Mouse (Mus musculus): ENCODE results near the gene Tmem59l. TPM values are rescaled to one million over a fixed set of nuclear protein-coding genes. Genes with fewer than 3 reads are reported as not detected.

Tmem59l gene
- total and polyA plus RNA-seq, 2 experiments from 2014 or later: not detected

DNA sequence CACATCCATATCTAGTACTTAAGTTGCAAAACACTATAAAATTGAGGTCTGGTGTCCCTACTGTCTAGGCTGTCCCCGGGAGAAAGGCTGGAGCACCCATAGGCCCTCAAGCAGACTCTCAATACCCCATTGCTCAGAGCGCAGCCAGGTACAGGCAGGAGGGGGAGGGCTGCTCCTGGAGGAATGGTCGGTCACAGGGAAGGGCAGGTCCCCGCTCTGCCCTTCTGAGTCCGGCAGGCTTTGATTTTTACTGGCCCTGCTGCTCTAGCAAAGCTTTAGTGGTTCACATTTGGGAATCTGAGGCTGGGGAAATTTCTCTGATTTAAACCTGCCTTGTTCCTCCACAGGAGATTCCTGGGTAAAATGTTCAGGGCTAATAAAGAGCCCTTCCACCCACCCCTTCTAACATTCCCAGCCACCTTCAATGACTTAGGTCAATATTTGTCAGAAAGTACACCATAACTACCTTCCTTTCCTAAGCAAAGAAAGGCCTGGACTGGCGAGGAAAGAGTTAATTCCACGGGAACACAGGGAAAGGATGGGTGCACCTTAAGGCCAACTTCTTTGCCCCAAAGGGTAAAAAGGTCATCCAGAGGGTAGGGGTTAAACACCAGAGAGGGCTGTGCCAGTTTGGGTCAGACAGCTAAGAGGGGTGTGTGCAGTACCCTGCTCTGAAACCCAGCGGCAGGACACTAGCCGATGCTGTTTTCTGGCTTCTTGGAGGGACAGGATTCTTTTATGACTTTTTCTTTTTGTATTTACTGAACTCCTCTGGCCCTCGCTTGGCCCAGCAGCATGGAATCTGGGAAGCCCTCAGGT, 3.1 kb upstream of the Tmem59l start:
- Histone ChIP-seq H3K4me1 (ENCODE audit: control insufficient read depth, insufficient read depth) (peaks cover 27% of the 10 kb centered on the region), H3K27ac (ENCODE audit: low read depth) (no peak overlapping the region), H3K4me2 (ENCODE audit: low read depth, low read length) (no peak overlapping the region), H3K27me3 (ENCODE audit: control insufficient read depth, insufficient read depth, low read length) (peaks cover 99% of the 10 kb centered on the region), H3K9ac (replicated peaks; ENCODE audit: low read depth, low read length) (no peak overlapping the region), H3K4me3 (ENCODE audit: low read depth, low read length) (no peak overlapping the region), H3K36me3 (replicated peaks; ENCODE audit: control insufficient read depth, insufficient read depth, low read length) (no peaks in the 10 kb centered on the region), H3K9me3 (replicated peaks; ENCODE audit: control insufficient read depth, low read length) (no peaks in the 10 kb centered on the region)
- 24% methylated on average over 10 of the region's 10 CpGs for WGBS
- TF ChIP-seq CTCF (IDR thresholded peaks at IDR 0.05; ENCODE audit: low read depth) (no peak), EP300 (IDR thresholded peaks at IDR 0.05; ENCODE audit: low read depth) (no peak)
- no peak for ATAC-seq (ENCODE audit: insufficient read depth, low read depth)
- DNase-seq (ENCODE audit: low spot score): no peak

DNA sequence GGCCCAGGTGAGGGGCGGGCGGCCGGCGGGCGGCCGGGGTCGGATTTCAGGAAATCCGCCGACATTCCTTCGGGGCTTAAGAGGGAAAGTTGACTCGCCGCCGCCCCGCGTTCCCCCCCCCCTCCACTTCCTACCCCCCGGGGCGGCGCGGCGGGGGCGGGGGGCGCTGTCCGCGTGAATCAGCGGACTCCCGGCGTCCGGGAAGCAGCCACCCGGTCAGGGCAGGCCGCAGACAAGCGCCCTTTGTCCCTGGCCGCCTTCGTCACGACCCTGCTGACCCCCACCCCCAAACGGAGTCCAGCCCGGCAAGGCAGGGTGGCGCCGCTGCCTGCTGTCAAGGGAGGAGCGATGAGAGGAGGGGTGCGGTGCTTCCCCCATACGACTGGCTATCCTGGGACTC, 2.4 kb upstream of the Tmem59l start:
- WGBS: 1% methylated on average over 30 of the region's 41 CpGs
- H3K27ac ChIP-seq (ENCODE audit: low read depth): no peak overlapping the region
- no peak overlapping the region; the same call in 1 of the 2 replicates for H3K9ac ChIP-seq (replicated peaks; ENCODE audit: low read depth, low read length)
- peaks cover 27% of the 10 kb centered on the region for H3K4me1 ChIP-seq (ENCODE audit: control insufficient read depth, insufficient read depth)
- peak overlapping the region; percentile 59 for H3K4me2 ChIP-seq (ENCODE audit: low read depth, low read length)
- H3K9me3 ChIP-seq (replicated peaks; ENCODE audit: control insufficient read depth, low read length): no peaks in the 10 kb centered on the region
- TF ChIP-seq CTCF (IDR thresholded peaks at IDR 0.05; ENCODE audit: low read depth): no peak
- TF ChIP-seq EP300 (IDR thresholded peaks at IDR 0.05; ENCODE audit: low read depth): no peak
- peak overlapping the region; percentile 38 for H3K4me3 ChIP-seq (ENCODE audit: low read depth, low read length)
- DNase-seq (ENCODE audit: low spot score) (no peak), ATAC-seq (ENCODE audit: insufficient read depth, low read depth) (no peak)
- no peaks in the 10 kb centered on the region for H3K36me3 ChIP-seq (replicated peaks; ENCODE audit: control insufficient read depth, insufficient read depth, low read length)
- H3K27me3 ChIP-seq (ENCODE audit: control insufficient read depth, insufficient read depth, low read length): peaks cover 99% of the 10 kb centered on the region

DNA sequence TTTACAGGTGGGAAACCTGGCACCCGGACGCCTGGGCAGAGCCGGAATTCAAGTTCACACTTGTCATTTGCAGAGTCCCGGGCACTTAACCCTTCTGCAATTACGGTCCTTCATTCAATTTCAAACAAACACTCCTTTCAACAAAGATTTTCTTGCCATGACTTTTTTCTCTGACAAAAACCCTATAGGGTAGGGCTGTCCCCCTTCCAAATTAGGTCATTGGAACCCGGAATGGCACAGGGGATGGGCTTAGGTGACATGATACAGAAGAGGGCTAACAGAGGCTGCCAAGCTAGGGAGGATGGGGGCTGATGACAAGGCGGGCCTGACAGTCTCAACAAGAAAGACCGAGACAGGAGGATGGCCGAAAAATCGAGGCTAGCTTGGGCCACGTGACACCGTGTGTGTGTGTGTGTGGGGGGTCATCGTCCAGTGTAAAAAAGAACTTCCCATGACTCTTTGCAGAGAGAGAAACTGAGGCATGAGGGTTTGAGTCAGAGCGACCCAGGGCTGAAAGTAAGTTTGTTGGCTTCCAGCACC, 1.8 kb upstream of the Tmem59l start:
- H3K36me3 ChIP-seq (replicated peaks; ENCODE audit: control insufficient read depth, insufficient read depth, low read length): no peaks in the 10 kb centered on the region
- peaks cover 27% of the 10 kb centered on the region for H3K4me1 ChIP-seq (ENCODE audit: control insufficient read depth, insufficient read depth)
- ATAC-seq (ENCODE audit: insufficient read depth, low read depth) (no peak), DNase-seq (ENCODE audit: low spot score) (no peak)
- H3K4me3 ChIP-seq (ENCODE audit: low read depth, low read length): peak overlapping the region; percentile 38
- no peak overlapping the region; the same call in 1 of the 2 replicates for H3K9ac ChIP-seq (replicated peaks; ENCODE audit: low read depth, low read length)
- no peaks in the 10 kb centered on the region for H3K9me3 ChIP-seq (replicated peaks; ENCODE audit: control insufficient read depth, low read length)
- WGBS: 5% methylated on average over 14 of the region's 14 CpGs
- peaks cover 98% of the 10 kb centered on the region for H3K27me3 ChIP-seq (ENCODE audit: control insufficient read depth, insufficient read depth, low read length)
- no peak for TF ChIP-seq EP300 (IDR thresholded peaks at IDR 0.05; ENCODE audit: low read depth)
- no peak for TF ChIP-seq CTCF (IDR thresholded peaks at IDR 0.05; ENCODE audit: low read depth)
- H3K4me2 ChIP-seq (ENCODE audit: low read depth, low read length): peak overlapping the region; percentile 59
- no peak overlapping the region for H3K27ac ChIP-seq (ENCODE audit: low read depth)

DNA sequence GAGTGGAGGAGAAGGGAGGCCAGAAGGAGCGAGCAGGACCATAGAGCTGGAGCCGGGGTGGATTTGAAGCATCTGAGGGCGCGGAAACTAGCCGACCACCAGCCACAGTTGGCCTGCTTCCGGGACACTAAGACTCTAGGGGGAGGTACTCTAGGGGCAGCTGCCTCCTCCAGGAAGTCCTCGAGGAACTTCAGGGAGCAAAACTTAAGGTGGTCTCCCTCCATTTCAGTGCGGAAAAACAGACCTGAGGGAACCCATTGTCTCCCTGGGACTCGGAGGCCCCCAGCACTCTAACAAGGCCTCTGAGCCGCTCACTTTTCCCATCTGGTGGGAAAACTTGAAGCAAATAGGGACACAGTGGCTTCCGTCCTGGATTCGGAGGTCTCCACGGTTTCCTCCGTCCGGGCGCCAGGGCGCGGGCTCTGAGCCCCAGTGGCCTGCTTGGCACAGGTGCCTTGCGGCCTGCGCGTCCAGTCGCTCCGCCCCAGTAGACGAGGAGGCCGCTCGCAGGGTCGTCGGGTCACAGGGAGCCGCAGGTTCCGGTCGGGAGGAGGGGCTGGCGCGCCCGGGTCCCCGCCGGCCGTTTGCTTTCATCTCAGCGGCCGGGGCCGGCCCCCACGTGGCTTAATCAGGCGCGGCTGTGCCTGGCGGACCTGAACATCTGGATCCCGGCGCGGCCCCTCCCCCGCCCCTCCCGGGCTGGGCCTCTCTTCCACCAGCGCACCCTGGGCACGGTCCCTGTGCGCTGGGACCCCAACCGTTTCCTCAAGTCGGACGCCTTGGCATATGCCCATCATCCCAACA, 1.0 kb upstream of the Tmem59l start:
- 3% methylated on average over 54 of the region's 55 CpGs for WGBS
- Histone ChIP-seq H3K27me3 (ENCODE audit: control insufficient read depth, insufficient read depth, low read length) (peaks cover 98% of the 10 kb centered on the region), H3K4me2 (ENCODE audit: low read depth, low read length) (peak overlapping the region; percentile 57), H3K36me3 (replicated peaks; ENCODE audit: control insufficient read depth, insufficient read depth, low read length) (no peaks in the 10 kb centered on the region), H3K9me3 (replicated peaks; ENCODE audit: control insufficient read depth, low read length) (no peaks in the 10 kb centered on the region), H3K27ac (ENCODE audit: low read depth) (no peak overlapping the region), H3K9ac (replicated peaks; ENCODE audit: low read depth, low read length) (no peak overlapping the region), H3K4me1 (ENCODE audit: control insufficient read depth, insufficient read depth) (peaks cover 20% of the 10 kb centered on the region), H3K4me3 (ENCODE audit: low read depth, low read length) (peak overlapping the region; percentile 38)
- TF ChIP-seq EP300 (IDR thresholded peaks at IDR 0.05; ENCODE audit: low read depth): no peak
- no peak for TF ChIP-seq CTCF (IDR thresholded peaks at IDR 0.05; ENCODE audit: low read depth)
- DNase-seq (ENCODE audit: low spot score) (no peak), ATAC-seq (ENCODE audit: insufficient read depth, low read depth) (no peak)

DNA sequence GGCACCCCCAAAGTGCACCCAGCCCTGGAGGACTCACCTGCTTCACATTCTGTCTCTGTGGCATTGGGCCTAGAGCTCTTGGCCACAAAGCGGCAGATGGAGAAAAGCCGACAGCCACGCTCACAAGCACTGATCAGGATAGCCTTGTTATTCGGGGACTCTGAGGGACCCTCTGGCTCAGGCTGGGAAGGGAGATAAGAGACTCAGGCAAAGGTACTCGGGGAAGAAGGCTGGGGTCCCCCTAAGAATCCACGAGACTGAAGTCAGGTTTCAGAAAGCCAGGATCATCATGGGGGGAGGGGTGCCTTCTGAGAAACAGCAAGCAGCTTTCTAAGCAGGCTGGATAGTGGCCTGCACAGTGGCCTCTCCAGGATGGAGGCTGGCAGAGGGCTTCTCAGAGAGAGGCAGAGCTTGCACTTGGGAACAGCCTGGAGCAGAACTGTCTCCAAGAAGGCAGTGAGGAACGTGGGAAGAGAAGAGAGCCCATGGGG, 922 bp downstream of the Tmem59l start:
- 52% methylated on average over 7 of the region's 7 CpGs for WGBS

More for the DNA sequence above, 922 bp downstream of the Tmem59l start:
- Histone ChIP-seq H3K4me1 (ENCODE audit: control insufficient read depth, insufficient read depth) (peaks cover 15% of the 10 kb centered on the region), H3K4me3 (ENCODE audit: low read depth, low read length) (no peak overlapping the region), H3K4me2 (ENCODE audit: low read depth, low read length) (no peak overlapping the region), H3K9ac (replicated peaks; ENCODE audit: low read depth, low read length) (no peak overlapping the region), H3K9me3 (replicated peaks; ENCODE audit: control insufficient read depth, low read length) (no peaks in the 10 kb centered on the region), H3K36me3 (replicated peaks; ENCODE audit: control insufficient read depth, insufficient read depth, low read length) (no peaks in the 10 kb centered on the region), H3K27me3 (ENCODE audit: control insufficient read depth, insufficient read depth, low read length) (peaks cover 94% of the 10 kb centered on the region), H3K27ac (ENCODE audit: low read depth) (no peak overlapping the region)
- ATAC-seq (ENCODE audit: insufficient read depth, low read depth): no peak
- DNase-seq (ENCODE audit: low spot score): no peak
- TF ChIP-seq EP300 (IDR thresholded peaks at IDR 0.05; ENCODE audit: low read depth): no peak
- TF ChIP-seq CTCF (IDR thresholded peaks at IDR 0.05; ENCODE audit: low read depth): no peak
